Mouse (Mus musculus) right cerebral cortex, postnatal 4 days (tissue): ENCODE measurements at regions not wholly inside any gene's neighbourhood (a gene's known extent, or its start where the extent isn't known, plus 50 kb on each side); places are given as distances from the start of the nearest gene placed in this dataset.
A peak's percentile ranks its signal among the peaks of the same experiment; 100 is the strongest.

Source experiments
- DNase-seq: peaks from one replicate; pipeline ENCODE4 v3.0.0-alpha.2; 2022

- no peak for DNase-seq
Measured at GRCm38 (mm10) chr4:46257061-46257795, 61.1 kb upstream of the Xpa start.

- peak; percentile 26 for DNase-seq
Measured at GRCm38 (mm10) chr4:46258774-46259173, 62.7 kb upstream of the Xpa start.

- DNase-seq, result no peak
Measured at GRCm38 (mm10) chr4:46268564-46269247, 72.6 kb upstream of the Xpa start.

- no peak for DNase-seq
Measured at GRCm38 (mm10) chr4:46271066-46271465, 72.3 kb upstream of the Foxe1 start.

GRCm38 (mm10) chr4:46275773-46276172, 67.6 kb upstream of the Foxe1 start:
- DNase-seq, result no peak

- no peak for DNase-seq
Measured at GRCm38 (mm10) chr4:46276851-46277581, 66.4 kb upstream of the Foxe1 start.

- DNase-seq, result no peak
Measured at GRCm38 (mm10) chr4:46286955-46287354, 56.5 kb upstream of the Foxe1 start.

- DNase-seq, result no peak
Measured at GRCm38 (mm10) chr4:46291620-46292254, 51.7 kb upstream of the Foxe1 start.
